Mouse (Mus musculus): ENCODE results near the gene Yipf1.
"Not testable (repeated sequence)": the region's sequence is repeated elsewhere in the genome, so short reads cannot be mapped to it uniquely, and the experiment has no call there.

- not testable (repeated sequence) for TF ChIP-seq CTCF, EP300 (IDR thresholded peaks at IDR 0.05)
Measured at GRCm38 (mm10) chr4:107357172-107357571, 43.0 kb downstream of the Yipf1 start.

Data from lung, postnatal 0 days (tissue).